Mouse (Mus musculus) spleen, postnatal 10 days (tissue): Measurements from ENCODE around the gene Shf.

ENCODE experiments used
- DNase-seq, 2 experiments: peaks; one replicate each; pipeline ENCODE4 v3.0.0; 2021 to 2022; ENCODE audit warnings: low spot score in 2 of 2

Gene Shf

GRCm38 (mm10) chr2:122368081-122368971 lies 636 bp downstream of the Shf start:
- DNase-seq = peak; percentile 50 to 64

DNA sequence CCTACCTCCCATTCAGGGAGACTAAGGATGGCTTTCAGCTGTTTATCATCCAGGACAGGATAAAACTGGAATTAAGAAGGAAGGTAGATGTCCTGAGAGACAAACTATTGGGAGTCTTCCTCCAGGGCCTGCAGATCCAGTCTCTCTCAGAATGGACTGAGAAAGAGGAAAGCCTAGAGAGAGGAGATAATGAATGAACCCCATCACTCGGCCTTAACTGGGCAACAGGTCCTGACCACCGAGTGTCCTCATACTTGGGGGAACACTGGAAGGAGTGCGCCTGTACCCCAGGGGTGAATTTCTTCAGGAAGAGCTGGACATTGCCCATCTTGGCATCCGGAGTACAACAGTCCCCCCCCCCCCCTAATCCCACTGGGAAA lies 1.3 kb downstream of the Shf start:
- peak in 1 of 2 experiments; percentile 23 for DNase-seq

- no peak for DNase-seq
Measured at GRCm38 (mm10) chr2:122367181-122367580, 1.8 kb downstream of the Shf start.

DNA sequence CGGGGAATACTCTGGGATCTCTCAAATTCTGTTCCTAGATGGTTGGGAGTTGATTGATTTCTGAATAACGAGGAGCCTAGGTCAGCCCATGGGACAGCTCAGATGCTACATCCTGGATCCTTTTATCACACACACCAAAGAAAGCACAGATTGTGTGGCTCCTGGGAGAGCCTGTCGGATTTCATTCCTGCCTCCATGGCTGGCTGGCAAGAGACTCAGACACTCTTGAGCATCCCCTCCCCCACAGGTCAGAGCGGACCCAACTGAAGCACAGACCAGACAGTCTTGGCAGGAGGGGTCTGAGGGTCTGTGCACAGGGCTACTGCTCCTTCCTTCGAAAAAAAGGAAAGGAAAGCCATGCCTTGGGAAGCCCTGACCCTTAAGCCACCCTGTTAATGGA lies 2.3 kb downstream of the Shf start:
- DNase-seq = peak in 1 of 2 experiments; percentile 10

- DNase-seq = no peak
Measured at GRCm38 (mm10) chr2:122366039-122366438, 2.9 kb downstream of the Shf start.

DNA sequence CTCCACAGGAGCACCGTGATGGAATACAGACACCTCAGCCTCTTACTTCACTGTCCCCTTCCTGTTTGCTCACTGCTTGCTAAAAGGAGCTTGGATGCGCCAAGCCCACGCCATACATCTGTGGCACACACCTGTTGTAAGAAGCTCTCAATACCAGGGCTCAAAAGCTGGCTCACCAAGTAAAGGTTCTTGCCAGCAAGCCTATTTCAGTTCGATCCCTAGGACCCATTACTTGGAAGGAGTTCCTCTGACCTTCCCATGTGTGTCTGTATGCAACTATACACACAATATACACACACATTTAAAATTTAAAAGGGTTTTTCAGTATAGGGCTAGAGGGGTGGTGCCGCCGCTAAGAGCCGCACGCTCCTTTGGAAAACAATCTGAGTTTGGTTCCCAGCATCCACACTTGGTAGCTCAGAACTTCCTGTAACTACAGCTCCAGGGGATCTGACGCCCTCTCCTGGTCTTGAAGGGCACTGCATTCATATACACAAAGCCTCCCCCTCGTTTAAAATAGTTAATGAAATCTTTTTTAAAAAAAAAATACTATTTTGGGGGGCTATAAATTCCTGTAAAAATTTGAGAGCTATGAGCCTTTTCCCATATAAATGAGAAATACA lies 3.6 kb downstream of the Shf start:
- peak in 1 of 2 experiments; percentile 47 for DNase-seq

DNA sequence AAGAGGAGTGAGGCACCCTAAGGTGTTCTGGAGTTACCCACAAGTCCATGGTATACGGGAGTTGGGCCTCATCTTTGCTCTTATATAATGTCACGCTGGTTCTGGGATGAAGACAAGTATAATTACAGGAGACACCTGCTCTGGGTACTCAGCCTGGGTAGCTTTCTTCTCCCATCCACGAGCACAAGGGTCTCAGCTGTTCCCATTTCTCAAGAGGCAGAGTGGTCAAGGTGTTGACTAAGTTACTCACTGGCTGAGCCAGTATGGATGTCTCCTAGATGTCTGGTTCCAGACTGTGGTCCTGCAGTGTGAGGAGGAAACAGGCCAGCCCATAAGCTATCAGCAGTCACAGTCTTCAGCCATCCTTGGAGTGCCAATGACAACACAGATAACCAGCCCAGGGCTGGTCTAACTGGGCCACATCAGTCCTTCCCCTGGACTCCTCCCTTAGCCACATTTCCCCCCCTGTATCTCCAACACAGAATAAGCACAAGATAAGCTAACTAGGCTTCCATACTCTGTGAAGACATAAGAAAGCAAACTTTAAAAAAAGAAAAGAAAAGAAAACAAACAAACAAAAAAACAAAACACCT lies 4.5 kb downstream of the Shf start:
- no peak for DNase-seq

GRCm38 (mm10) chr2:122362622-122363523 lies 6.1 kb downstream of the Shf start:
- DNase-seq = no peak

DNA sequence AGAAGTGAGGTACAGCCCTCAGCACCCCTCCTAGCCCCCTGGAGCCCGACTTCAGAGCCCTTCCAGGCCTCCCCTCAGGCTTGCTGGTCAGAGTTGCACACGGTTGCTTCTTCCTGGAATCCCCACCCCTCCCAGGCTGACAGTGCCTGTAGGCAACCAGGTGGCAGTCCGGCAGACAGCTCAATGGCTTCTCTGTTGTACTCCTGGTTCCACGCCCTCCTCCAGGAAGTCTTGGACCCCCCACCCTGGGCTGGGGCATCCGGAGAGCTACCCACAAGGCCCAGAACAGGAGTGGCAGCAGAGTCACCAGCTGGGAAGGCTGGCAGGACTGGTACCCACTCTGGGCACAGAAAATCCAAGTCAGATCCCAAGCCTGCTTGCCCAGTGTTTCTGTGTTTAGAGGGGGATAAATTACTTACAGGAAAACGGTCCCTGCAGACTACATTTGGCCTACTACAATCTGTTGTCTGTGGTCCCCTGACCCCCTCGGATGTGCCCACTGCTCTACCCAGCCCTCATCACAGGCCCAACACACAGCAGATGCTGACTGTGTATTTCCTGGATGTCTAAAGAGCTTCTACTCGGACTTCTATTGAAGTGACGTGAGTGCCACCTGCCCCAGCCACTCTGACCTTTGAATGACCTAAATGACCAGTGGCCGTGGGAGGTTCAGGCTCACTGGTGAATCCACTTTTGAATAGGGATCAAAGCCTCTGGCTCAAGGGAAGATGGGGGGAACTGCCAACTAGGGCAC lies 6.9 kb downstream of the Shf start:
- no peak for DNase-seq

DNA sequence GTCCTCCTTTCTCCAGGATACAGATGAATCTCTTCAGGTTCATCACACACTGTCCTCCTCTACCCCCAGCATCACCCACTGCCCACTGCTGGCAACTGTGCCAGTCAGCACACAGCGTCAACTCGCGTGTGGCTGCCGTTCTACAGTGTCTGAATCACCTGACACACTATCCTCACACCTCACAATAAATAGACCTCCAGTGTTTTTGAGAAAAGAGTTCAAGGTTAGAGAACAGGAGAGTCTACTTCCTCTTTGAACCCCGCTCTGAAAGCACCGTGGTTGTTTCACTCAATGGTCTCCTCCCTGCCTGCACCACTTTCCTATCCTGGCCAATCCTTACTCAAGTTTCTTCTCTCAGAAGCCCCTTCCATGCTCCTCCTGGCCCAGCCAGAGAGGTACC lies 7.8 kb downstream of the Shf start:
- DNase-seq = no peak

- no peak for DNase-seq
Measured at GRCm38 (mm10) chr2:122360310-122360709, 8.7 kb downstream of the Shf start.

DNA sequence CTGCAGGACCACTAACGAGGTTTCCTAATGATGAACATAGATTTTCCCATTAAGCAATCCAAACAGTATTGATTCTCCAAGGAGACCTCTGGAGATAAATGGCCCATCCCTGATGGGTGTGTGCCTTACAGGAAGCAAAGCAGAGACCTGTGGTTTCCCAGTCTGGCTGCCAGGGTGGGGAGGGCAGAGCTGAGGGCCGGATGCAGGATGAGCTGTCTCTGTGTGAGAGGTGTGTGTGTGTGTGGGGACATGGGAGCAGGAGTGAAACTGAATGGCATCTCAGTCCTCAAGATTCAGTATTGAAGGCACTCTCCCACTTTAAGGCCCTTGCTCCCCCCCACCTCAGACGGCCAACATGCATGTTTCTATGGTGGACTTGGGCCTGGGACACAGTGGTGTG lies 12.8 kb downstream of the Shf start:
- no peak for DNase-seq

DNA sequence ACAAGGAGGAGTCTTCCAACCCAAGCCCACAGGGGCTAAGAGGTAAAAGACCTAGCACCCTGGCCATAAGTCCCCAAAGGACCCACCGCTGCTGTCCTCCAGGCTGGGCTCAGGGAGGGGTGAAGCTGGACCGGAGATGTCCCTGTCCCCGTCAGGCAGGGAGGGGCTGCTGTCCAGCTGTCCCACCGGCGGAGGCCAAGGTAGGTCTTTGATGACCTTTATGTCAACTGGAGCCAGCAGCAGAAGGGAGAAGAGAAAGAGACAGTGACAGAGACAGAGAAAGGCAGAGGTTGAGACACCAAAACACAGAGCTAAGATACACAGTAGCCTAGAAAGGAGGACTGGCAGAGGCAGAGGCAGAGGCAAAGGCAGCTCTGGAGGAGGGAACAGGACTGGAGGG lies 13.6 kb downstream of the Shf start:
- DNase-seq = no peak

- DNase-seq = no peak
Measured at GRCm38 (mm10) chr2:122354191-122354929, 14.6 kb downstream of the Shf start.

DNA sequence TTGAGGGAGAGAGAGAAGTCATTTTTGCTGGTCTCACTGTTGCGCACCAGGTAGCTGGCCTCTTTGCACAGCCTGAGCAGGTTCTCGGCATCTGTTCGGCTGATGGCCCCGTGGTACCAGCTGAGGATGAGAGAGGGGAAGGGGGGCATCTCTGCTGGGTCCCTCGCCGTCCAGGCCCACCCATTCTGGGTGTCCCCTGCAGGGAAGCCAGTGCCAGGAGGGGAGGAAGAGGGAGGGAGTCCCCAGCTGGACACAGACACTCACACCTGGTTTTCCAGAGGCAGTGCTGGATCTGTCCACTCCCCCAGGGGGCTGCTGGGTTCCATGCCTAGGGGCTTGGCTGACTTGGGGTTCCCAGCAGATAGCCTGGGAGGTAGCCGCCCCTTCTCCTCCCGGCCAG lies 15.2 kb downstream of the Shf start:
- no peak for DNase-seq

DNA sequence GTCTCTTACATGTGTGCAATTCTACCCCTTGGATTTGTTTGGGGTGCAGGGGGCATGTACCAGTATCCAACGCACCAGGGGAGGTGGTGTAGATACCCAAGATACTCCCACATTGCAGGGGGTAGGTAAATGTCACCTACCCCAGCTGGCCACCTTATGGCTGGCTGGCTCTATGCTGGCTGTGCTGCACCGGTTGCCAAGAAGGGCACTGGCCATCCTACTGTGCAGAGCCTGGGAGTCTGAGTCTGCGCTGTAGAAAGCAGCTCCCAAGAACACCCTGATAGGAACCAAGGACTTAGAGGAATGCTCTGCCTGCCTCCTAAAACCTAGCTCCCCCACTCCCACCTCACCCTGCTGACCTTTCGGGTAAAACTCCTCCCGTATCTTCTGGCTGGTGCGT lies 16.0 kb downstream of the Shf start:
- no peak for DNase-seq

- DNase-seq = no peak
Measured at GRCm38 (mm10) chr2:122351931-122352329, 17.0 kb downstream of the Shf start.

DNA sequence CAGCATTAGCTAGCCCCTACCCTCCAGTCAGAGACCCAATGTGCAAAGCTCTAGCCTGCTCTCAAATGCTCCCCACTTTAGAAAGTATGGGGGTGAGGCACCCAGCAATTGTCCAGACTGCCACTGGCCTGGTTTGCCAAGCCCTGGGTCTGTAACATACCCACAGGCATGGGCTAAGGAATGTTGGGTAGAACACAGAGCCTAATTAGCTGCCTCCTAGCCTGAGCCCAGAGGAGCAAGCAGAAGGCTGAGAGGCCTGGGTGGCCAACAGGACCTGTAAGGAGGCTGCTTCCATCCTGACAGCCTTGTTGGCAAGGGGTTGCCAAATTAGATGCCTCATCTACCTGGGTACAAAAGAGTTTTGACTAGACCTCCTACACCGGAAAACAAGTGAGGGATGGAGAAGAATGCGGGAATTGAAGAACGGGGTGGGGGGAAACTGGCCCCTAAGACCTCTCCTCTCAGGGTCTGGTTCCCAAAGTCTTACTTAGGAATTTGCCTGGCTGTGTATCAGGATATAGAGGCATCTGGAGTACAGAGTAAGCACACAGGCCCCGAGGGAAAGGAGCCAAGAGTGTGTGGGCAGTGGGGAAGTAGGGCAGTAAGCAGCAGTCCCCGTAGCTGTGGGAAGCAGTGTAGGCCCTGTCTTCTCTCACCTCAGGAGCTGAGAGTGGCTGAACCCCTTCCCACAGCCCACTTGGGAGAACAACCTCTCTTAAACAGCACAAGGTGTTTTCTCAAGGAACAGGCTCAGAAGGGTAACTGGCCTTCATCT lies 17.6 kb downstream of the Shf start:
- no peak for DNase-seq

DNA sequence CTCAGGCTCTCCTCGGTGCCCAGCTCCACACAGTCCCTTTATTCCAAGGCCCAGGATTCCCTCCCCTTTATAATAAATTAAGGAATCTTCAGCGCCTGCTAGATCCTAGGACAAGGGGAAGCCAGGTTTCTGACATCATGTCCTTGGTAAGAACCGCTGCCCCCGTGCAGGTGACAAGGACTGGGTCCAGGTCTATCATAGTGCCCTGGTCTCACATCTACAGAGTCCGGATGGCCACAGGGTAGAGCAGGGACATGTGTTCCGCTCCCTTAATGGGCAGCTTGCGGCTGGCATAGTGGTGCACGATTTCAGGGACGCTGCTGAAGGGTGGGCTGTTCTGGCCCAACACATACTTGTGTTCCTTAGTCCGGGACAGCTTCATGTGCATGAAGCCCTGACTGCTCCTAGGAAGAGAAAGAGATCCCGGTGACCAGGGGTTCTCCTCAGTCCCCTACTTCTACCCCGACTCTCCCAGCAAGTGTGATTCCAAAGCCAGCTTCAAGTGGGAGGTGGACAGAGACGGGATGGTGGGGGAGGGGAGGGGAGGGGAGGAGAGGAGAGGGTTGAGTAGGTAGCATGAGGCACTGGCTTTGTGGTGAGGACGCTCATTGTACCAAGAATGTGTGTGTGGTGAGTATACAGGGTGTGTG lies 19.7 kb downstream of the Shf start:
- peak; percentile 45 to 58 for DNase-seq
